Mouse (Mus musculus): ENCODE results near the gene Mxd1. TPM values are rescaled to one million over a fixed set of nuclear protein-coding genes. Genes with fewer than 3 reads are reported as not detected.
A peak's percentile ranks its signal among the peaks of the same experiment; 100 is the strongest.

Mxd1 gene
- polyA plus RNA-seq, 1 experiment from 2014 or later: 12.8 TPM

GRCm38 (mm10) chr6:86678341-86678740 lies 9.4 kb upstream of the Mxd1 start:
- Histone ChIP-seq H3K9me3 (no peaks in the 10 kb centered on the region), H3K36me3 (peaks cover 87% of the 10 kb centered on the region), H3K9ac (no peak overlapping the region), H3K27ac (no peak overlapping the region), H3K4me2 (no peak overlapping the region), H3K4me1 (peaks cover 4% of the 10 kb centered on the region; the same call in 1 of the 2 replicates), H3K27me3 (no peaks in the 10 kb centered on the region), H3K4me3 (no peak overlapping the region)
- WGBS: 92% methylated on average over 6 of the region's 6 CpGs
- no peak for ATAC-seq (ENCODE audit: borderline replicate concordance, extremely low read depth, low FRiP score, low TSS enrichment)

DNA sequence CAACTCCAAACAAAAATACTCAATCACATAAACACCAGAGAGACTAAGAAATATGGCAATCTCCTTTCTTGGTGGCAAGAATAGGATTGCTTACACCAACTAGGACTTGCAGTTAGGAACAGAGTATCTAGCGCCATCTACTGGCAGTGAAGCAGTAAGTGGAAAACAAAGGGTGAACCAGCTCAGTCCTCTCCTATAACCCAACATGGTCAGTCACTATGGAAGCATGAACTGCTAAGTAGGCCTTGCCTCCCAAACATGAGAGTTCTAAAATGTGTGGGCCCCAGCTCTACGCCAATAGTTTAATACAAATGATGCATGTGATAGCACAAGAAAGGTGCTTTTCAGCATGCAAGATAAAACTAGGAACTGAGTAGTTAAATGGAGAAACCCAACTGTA lies 1.9 kb upstream of the Mxd1 start:
- no peak overlapping the region for H3K4me2 ChIP-seq
- H3K9ac ChIP-seq: no peak overlapping the region
- peaks cover 38% of the 10 kb centered on the region for H3K36me3 ChIP-seq
- no peak for ATAC-seq (ENCODE audit: borderline replicate concordance, extremely low read depth, low FRiP score, low TSS enrichment)
- no peaks in the 10 kb centered on the region for H3K27me3 ChIP-seq
- H3K4me3 ChIP-seq: no peak overlapping the region
- WGBS: 10% methylated on average over 2 of the region's 2 CpGs
- H3K27ac ChIP-seq: peak overlapping the region; percentile 54; the same call in 1 of the 2 replicates
- H3K9me3 ChIP-seq: no peaks in the 10 kb centered on the region
- peaks cover 19% of the 10 kb centered on the region for H3K4me1 ChIP-seq

DNA sequence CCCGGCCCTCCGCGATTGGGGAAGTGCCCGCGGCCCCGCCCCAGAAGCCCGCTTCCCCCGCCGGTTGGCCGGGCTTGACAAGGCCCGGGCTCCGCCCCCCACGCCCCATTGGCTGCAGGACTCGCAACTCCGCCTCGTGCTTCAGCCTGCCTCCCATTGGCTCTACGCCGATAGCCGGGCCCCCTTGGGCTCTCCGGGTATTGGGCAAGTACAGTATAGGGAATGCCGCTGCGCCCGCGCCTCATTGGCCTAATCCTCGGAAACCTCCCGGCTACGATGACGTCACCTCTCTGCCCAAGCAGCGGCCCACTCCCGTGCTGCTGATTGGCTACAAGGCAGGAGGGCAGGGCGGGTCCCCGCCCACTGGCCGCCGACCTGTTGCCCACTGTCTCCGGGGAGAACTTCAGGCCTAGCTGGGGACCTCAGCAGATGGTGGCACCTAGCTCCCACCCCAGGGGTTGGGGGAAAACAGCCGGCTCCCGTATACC lies 323 bp upstream of the Mxd1 start:
- ATAC-seq (ENCODE audit: borderline replicate concordance, extremely low read depth, low FRiP score, low TSS enrichment): peak; percentile 100
- peak overlapping the region; percentile 58 for H3K27ac ChIP-seq
- peak overlapping the region; percentile 60 for H3K9ac ChIP-seq
- H3K9me3 ChIP-seq: no peaks in the 10 kb centered on the region
- H3K4me3 ChIP-seq: peak overlapping the region; percentile 83
- H3K4me2 ChIP-seq: peak overlapping the region; percentile 86
- H3K27me3 ChIP-seq: no peaks in the 10 kb centered on the region
- peaks cover 19% of the 10 kb centered on the region for H3K4me1 ChIP-seq
- 0% methylated on average over 37 of the region's 37 CpGs for WGBS
- peaks cover 28% of the 10 kb centered on the region for H3K36me3 ChIP-seq

DNA sequence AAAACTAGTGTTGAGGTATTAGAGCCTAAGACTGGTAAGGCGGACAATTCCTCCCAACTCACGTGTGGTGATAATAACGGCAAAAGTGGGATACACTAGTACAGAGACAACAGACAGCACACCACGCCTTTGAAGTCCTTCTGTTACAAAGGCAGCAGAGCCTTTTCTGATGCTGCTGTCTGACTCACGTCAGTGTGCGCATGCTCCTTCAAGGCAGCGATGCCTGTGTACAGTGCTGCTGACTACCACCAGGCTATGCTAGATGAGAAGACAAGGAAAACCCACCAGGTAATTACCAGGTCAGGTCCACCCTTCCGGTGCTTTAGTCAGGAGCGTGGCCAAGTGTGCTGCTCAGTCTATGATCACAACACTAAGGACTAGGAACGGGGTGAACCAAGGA lies 1.9 kb downstream of the Mxd1 start:
- Histone ChIP-seq H3K9me3 (no peaks in the 10 kb centered on the region), H3K27ac (no peak overlapping the region), H3K27me3 (no peaks in the 10 kb centered on the region), H3K4me2 (no peak overlapping the region), H3K4me3 (no peak overlapping the region), H3K4me1 (peaks cover 19% of the 10 kb centered on the region), H3K9ac (no peak overlapping the region), H3K36me3 (peaks cover 24% of the 10 kb centered on the region)
- no peak for ATAC-seq (ENCODE audit: borderline replicate concordance, extremely low read depth, low FRiP score, low TSS enrichment)
- WGBS: 89% methylated on average over 10 of the region's 10 CpGs

DNA sequence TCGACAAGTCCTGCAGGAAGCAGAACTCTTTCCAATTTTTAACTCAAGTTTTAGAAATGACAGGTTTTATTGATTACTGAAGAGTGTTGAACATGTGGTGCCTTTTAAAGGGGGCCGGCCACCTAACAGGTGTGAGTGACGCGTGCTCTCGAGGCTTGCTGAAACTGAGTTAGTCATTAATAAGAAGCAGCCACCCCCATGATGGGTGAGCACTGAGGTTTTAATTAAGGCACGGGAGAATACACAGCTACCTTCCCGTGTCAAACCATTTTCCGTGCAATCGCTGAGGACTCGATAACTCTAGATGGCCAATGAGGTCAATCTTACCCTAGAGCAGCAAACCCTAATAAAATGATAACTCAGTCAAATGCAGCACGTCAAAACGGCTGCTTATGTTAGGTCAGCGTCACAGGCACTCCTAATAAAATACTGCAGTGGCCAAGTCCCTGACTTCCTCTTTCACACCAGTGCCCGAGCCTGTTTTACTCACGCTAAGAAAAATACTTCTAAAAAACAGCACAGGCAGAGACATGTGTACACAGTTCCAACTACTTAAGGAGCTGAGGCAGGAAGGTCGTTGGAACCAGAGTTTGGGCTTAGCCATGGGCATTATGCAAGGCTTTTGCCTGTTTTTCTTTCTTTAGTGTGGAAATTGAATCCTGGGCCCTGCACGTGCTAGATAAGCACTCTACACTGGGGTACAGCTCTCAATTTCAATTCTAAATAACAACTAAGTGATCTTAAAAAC lies 3.2 kb downstream of the Mxd1 start:
- peaks cover 30% of the 10 kb centered on the region; the same call in 1 of the 2 replicates for H3K36me3 ChIP-seq
- peaks cover 19% of the 10 kb centered on the region for H3K4me1 ChIP-seq
- H3K9me3 ChIP-seq: no peaks in the 10 kb centered on the region
- H3K4me2 ChIP-seq: no peak overlapping the region
- H3K9ac ChIP-seq: no peak overlapping the region
- H3K27ac ChIP-seq: no peak overlapping the region
- H3K4me3 ChIP-seq: no peak overlapping the region
- 72% methylated on average over 17 of the region's 17 CpGs for WGBS
- no peaks in the 10 kb centered on the region for H3K27me3 ChIP-seq
- no peak for ATAC-seq (ENCODE audit: borderline replicate concordance, extremely low read depth, low FRiP score, low TSS enrichment)

DNA sequence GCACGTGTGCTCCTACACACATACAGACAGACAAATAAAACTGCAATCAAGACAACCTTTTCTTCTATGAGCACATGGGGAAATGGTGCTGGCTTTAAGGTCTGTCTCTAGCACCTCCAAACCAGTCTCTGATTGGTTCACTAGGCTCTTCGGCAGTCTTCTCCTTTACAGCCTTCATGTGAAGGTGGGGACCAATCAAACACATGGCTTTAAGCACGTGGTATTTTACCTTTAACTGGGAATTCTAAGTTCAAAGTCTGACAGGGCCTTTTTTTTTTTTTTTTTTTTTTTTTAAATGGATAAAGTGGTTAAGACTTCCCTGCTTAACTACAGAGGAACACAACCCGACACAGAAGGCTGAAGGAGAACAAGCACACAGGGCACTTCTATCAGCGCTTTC lies 3.9 kb downstream of the Mxd1 start:
- no peak for ATAC-seq (ENCODE audit: borderline replicate concordance, extremely low read depth, low FRiP score, low TSS enrichment)
- H3K27ac ChIP-seq: no peak overlapping the region
- no peaks in the 10 kb centered on the region for H3K9me3 ChIP-seq
- H3K9ac ChIP-seq: no peak overlapping the region
- no peaks in the 10 kb centered on the region for H3K27me3 ChIP-seq
- no peak overlapping the region for H3K4me3 ChIP-seq
- 76% methylated on average over 5 of the region's 5 CpGs for WGBS
- H3K4me1 ChIP-seq: peaks cover 14% of the 10 kb centered on the region
- peaks cover 30% of the 10 kb centered on the region; the same call in 1 of the 2 replicates for H3K36me3 ChIP-seq
- no peak overlapping the region for H3K4me2 ChIP-seq

DNA sequence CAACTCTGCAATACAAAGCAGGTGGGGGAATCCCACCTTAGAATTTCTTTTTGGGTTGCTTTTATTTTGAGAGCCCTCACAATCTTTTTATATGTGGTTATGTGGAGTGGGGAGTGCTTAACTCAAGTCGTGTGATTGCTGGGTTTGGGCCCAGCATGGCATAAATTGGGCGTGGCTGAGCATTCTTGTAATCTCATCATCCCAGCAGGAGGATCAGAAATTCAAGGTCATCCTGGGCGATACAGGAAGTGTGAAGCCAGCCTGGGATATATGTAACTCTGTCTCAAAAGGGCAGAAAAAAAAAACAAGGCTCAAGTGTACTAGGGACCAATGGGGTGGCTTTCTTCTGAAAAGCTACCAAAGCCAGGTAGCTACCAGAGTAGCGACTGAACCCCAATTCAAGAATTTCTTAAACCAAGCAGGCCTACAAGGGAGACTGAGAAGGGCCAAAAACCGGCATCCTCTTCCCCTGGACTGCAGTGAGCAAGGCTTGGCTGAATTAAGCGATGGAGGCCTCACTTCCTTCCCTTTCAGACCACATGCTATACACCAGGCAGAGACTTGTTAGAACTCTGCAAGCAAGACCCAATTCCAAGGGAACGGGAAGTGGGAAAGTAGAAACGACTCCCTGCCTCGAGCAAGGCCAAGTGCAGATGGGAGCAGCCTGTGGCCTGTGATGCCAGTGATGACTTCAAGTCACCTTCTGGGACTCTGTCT lies 8.6 kb downstream of the Mxd1 start:
- H3K27ac ChIP-seq: no peak overlapping the region
- 75% methylated on average over 9 of the region's 9 CpGs for WGBS
- ATAC-seq (ENCODE audit: borderline replicate concordance, extremely low read depth, low FRiP score, low TSS enrichment): no peak
- no peaks in the 10 kb centered on the region for H3K4me1 ChIP-seq
- H3K27me3 ChIP-seq: no peaks in the 10 kb centered on the region
- no peak overlapping the region for H3K9ac ChIP-seq
- H3K4me3 ChIP-seq: no peak overlapping the region
- H3K4me2 ChIP-seq: no peak overlapping the region
- H3K36me3 ChIP-seq: peaks cover 34% of the 10 kb centered on the region
- H3K9me3 ChIP-seq: no peaks in the 10 kb centered on the region

DNA sequence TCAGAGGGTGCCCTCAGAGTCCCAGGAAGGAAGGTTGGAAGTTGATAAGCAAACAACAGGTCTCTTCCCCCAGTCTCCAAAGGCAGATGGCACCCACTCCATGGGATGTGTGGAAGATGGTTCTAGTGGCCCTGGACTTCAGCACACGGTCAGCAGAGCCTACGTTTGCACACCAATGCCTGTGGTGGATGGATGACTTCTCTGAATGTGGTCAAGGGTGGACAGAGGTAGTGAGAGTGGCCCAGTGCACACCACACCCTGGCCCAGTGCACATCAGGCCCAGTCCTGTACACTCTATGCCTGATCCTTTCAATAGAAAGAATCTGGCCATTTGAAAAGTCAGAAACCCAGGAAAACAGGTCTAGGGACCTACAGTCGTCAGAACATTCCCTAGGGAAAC lies 10.5 kb downstream of the Mxd1 start:
- Histone ChIP-seq H3K9ac (no peak overlapping the region), H3K36me3 (peaks cover 24% of the 10 kb centered on the region), H3K27me3 (no peaks in the 10 kb centered on the region), H3K27ac (no peak overlapping the region), H3K4me2 (no peak overlapping the region), H3K4me1 (no peaks in the 10 kb centered on the region), H3K4me3 (no peak overlapping the region), H3K9me3 (no peaks in the 10 kb centered on the region)
- WGBS: 80% methylated on average over 3 of the region's 3 CpGs
- ATAC-seq (ENCODE audit: borderline replicate concordance, extremely low read depth, low FRiP score, low TSS enrichment): no peak

DNA sequence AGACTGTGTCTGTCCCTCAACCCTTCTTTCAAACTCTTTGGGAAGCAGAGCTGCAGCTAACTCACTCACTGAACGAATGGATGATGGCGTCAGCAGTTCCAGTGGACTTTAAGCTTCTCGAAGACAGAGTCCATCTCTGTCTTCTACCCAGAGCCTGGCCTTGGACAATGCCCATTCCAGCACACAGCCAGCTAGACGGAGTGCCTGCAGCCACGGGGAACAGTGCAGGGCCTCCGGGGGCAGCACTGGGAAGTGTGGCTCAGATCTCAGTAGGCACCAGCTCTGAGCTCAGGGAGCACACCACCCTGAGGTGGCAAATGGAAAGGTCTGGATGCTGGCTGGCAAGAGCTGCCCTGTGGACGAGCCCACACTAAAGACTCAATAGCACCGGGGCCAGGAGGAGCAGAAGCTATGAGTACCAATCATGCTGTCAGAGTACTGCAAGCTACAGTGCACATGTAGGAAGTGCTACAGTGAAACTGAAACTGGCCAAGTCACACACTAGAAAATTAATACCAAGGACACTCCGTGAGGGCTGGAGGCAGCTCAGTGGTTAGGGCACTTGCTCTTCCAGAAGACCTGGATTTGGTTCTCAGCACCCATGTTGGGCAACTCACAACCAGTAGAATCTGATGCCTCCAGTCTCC lies 14.6 kb downstream of the Mxd1 start:
- Histone ChIP-seq H3K4me3 (no peak overlapping the region), H3K9ac (no peak overlapping the region), H3K4me1 (no peaks in the 10 kb centered on the region), H3K9me3 (no peaks in the 10 kb centered on the region), H3K4me2 (no peak overlapping the region), H3K27me3 (no peaks in the 10 kb centered on the region), H3K36me3 (peaks cover 33% of the 10 kb centered on the region), H3K27ac (no peak overlapping the region)
- no peak for ATAC-seq (ENCODE audit: borderline replicate concordance, extremely low read depth, low FRiP score, low TSS enrichment)
- WGBS: 73% methylated on average over 9 of the region's 9 CpGs

DNA sequence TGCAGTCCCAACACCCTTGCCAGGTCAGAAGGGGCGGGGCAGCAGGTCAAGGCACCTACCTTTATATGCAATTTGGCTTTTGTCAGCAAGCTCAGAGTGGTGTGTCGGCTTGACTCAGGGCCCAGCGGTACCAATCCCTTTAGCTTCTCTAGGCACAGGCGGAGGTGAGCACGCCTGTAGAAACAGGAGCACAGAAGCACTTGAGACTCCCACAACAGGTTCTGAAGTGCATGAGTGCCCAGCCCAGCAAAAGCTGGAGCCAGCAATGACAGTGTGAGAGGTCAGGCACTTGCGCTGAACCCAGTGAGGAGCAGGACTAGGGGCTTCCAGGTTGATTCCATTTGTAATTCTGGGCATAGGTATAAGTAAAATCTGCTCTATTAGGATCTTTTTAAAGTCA lies 15.9 kb downstream of the Mxd1 start:
- no peaks in the 10 kb centered on the region for H3K9me3 ChIP-seq
- peaks cover 42% of the 10 kb centered on the region for H3K36me3 ChIP-seq

DNA sequence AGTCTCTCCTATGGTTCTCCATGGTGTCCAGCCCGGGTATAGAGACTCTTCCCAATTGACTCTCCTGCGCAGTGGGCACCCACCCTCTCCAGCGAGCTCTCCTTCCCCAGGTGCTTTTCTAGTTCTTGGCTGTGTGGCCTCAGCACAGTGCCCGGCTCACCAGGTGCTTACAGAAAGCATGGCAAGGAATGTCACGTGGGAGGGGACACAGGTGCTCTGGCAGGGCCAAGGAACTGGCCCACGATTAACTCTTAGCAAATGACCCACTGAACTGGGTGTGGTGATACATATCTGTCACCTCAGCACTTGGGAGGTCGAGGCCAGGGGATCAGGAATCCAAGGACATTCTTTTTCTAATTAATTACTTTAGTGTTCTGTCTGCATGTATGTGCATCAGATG lies 22.8 kb downstream of the Mxd1 start:
- H3K4me1 ChIP-seq: no peaks in the 10 kb centered on the region
- H3K9me3 ChIP-seq: no peaks in the 10 kb centered on the region
- ATAC-seq (ENCODE audit: borderline replicate concordance, extremely low read depth, low FRiP score, low TSS enrichment): no peak
- H3K36me3 ChIP-seq: peaks cover 28% of the 10 kb centered on the region
- no peak overlapping the region for H3K9ac ChIP-seq
- H3K4me3 ChIP-seq: no peak overlapping the region
- no peak overlapping the region for H3K4me2 ChIP-seq
- H3K27me3 ChIP-seq: no peaks in the 10 kb centered on the region
- H3K27ac ChIP-seq: no peak overlapping the region
- WGBS: 65% methylated on average over 7 of the region's 7 CpGs

More for the DNA sequence above, 15.9 kb downstream of the Mxd1 start:
- no peaks in the 10 kb centered on the region for H3K27me3 ChIP-seq
- no peak overlapping the region for H3K9ac ChIP-seq
- no peaks in the 10 kb centered on the region for H3K4me1 ChIP-seq
- 67% methylated on average over 6 of the region's 6 CpGs for WGBS
- no peak overlapping the region for H3K4me2 ChIP-seq
- no peak overlapping the region for H3K4me3 ChIP-seq
- no peak overlapping the region for H3K27ac ChIP-seq
- ATAC-seq (ENCODE audit: borderline replicate concordance, extremely low read depth, low FRiP score, low TSS enrichment): no peak

DNA sequence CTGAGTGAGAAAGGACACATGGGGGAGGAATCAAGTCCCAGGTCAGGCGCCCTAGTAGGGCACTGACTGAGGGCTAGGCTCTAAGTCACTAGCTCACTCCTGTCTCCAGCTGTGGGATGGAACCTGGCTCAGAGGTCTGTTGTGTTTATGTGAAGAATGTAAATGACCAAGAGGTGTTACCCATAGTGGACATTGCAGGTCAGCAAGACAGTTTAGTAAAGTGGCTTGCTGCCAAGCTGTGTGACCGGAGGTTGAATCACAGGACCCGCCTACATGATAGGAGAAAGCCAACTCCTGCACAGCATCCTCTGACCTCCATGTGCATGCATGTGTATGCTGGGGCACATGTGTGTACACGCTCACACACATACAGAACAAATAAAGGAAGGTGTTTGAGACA lies 23.4 kb downstream of the Mxd1 start:
- 64% methylated on average over 4 of the region's 4 CpGs for whole genome bisulfite sequencing

More for the DNA sequence above, 23.4 kb downstream of the Mxd1 start:
- Histone ChIP-seq H3K9me3 (no peaks in the 10 kb centered on the region), H3K4me3 (no peak overlapping the region), H3K27ac (no peak overlapping the region), H3K9ac (no peak overlapping the region), H3K36me3 (peaks cover 24% of the 10 kb centered on the region), H3K27me3 (no peaks in the 10 kb centered on the region), H3K4me2 (no peak overlapping the region), H3K4me1 (no peaks in the 10 kb centered on the region)
- no peak for ATAC-seq (ENCODE audit: borderline replicate concordance, extremely low read depth, low FRiP score, low TSS enrichment)
